Mouse (Mus musculus): Measurements from ENCODE around the gene Tsfm. TPM values are rescaled to one million over a fixed set of nuclear protein-coding genes. Genes with fewer than 3 reads are reported as not detected.

Tsfm gene
- total and polyA plus RNA-seq, 2 experiments from 2014 or later: 29.3 to 60.7 TPM

GRCm38 (mm10) chr10:126988513-126989165 is 42.0 kb downstream of the Tsfm start:
- H3K4me2 ChIP-seq (ENCODE audit: low read depth, low read length, poor library complexity, severe bottlenecking): no peak overlapping the region
- H3K9ac ChIP-seq (replicated peaks; ENCODE audit: low read length, poor library complexity, severe bottlenecking): no peak overlapping the region
- H3K27ac ChIP-seq (ENCODE audit: low read depth, low read length): no peak overlapping the region
- H3K4me1 ChIP-seq (ENCODE audit: insufficient read depth, low read length): peaks cover 16% of the 10 kb centered on the region
- no peaks in the 10 kb centered on the region for H3K27me3 ChIP-seq (ENCODE audit: insufficient read depth, low read length)
- no peak for ATAC-seq (ENCODE audit: low FRiP score)
- TF ChIP-seq CTCF (IDR thresholded peaks at IDR 0.05): no peak
- no peak overlapping the region for H3K4me3 ChIP-seq (ENCODE audit: low read depth, low read length)
- no peak for DNase-seq (ENCODE audit: low spot score)
- peaks cover 20% of the 10 kb centered on the region for H3K36me3 ChIP-seq (ENCODE audit: insufficient read depth, low read length)
- WGBS: 72% methylated on average over 5 of the region's 5 CpGs
- no peaks in the 10 kb centered on the region for H3K9me3 ChIP-seq (ENCODE audit: low read length)

DNA sequence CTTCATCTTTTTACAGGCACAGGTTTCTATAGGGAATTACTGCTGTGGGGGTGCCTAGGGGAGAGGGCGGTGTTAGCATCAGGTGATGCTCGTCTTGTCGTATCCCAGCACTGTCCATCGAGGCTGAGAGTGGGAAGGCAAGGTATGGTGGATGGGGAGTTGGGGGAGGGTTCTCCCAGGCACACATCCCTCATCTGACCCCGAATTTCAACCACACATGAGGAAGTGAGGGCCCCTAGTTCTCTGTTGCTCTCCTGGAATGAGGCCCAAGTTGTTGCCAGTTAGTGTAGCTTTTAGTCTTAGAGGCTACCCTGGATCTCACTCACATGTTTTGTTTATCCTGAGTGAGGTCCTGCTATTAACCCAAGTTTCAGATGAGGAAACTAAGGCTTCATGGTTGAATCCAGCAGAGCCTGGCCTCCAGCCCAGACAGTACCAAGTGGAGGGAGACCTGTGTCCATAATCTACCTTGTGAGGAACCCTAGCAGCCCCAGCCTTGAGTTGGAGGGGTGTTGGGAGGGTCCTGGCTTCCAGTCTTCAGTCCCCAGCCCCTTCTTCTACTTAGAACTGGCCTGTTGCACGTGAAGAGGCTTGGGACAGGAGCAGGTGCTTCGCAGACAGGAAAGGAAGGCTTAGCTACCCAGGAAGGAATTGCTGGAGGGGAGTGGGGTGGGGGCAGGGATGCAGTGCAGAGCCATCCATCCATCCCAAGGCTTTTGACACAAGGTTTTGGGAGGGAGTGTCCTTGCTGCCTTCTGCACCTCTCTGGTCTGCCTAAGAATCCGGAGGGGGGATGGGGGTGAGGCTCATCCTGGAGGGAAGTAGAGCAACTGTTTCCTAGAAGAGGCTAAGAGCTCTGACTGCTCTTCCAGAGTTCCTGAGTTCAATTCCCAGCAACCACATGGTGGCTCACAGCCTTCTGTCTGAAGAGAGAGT is 43.2 kb downstream of the Tsfm start:
- Histone ChIP-seq H3K27me3 (ENCODE audit: insufficient read depth, low read length) (no peaks in the 10 kb centered on the region), H3K9me3 (ENCODE audit: low read length) (no peaks in the 10 kb centered on the region), H3K9ac (replicated peaks; ENCODE audit: low read length, poor library complexity, severe bottlenecking) (no peak overlapping the region), H3K4me2 (ENCODE audit: low read depth, low read length, poor library complexity, severe bottlenecking) (no peak overlapping the region), H3K4me3 (ENCODE audit: low read depth, low read length) (no peak overlapping the region), H3K27ac (ENCODE audit: low read depth, low read length) (no peak overlapping the region), H3K4me1 (ENCODE audit: insufficient read depth, low read length) (peaks cover 22% of the 10 kb centered on the region), H3K36me3 (ENCODE audit: insufficient read depth, low read length) (peaks cover 9% of the 10 kb centered on the region)
- no peak for ATAC-seq (ENCODE audit: low FRiP score)
- no peak for TF ChIP-seq CTCF (IDR thresholded peaks at IDR 0.05)
- DNase-seq (ENCODE audit: low spot score): no peak
- WGBS: 67% methylated on average over 8 of the region's 8 CpGs

DNA sequence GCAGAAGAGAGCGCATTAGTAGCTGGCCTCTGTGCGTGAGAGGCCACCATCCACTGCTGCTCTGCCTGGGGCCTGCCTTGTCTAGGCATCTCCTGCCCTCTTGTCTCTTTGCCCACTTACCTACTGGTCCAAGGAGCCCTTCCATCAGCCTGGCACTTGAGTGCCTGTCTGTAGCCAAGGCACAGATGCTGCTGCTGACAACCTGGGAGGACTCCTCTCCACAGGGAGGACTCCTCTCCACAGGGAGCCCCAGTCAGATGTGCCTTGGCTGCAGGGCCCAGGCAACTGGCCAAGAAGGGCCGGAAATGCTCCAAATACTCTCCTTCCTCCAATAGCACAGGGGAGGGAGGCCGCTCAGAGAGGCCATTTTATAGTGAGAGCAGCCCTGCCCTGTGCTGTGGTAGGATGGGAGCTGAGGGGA is 44.1 kb downstream of the Tsfm start:
- no peak for TF ChIP-seq CTCF (IDR thresholded peaks at IDR 0.05)

GRCm38 (mm10) chr10:126985579-126985978 is 45.1 kb downstream of the Tsfm start:
- 94% methylated on average over 9 of the region's 9 CpGs for WGBS
- H3K4me3 ChIP-seq (ENCODE audit: low read depth, low read length): no peak overlapping the region
- no peak for DNase-seq (ENCODE audit: low spot score)

More for the DNA sequence above, 44.1 kb downstream of the Tsfm start:
- Histone ChIP-seq H3K36me3 (ENCODE audit: insufficient read depth, low read length) (0 out of 2 replicates have a peak, but pooled peaks cover 5% of the 10 kb centered on the region), H3K4me2 (ENCODE audit: low read depth, low read length, poor library complexity, severe bottlenecking) (no peak overlapping the region), H3K27ac (ENCODE audit: low read depth, low read length) (0 out of 2 replicates have a peak overlapping the region, but pooled peaks have one; percentile 27), H3K4me3 (ENCODE audit: low read depth, low read length) (no peak overlapping the region), H3K4me1 (ENCODE audit: insufficient read depth, low read length) (peaks cover 23% of the 10 kb centered on the region), H3K9me3 (ENCODE audit: low read length) (no peaks in the 10 kb centered on the region), H3K9ac (replicated peaks; ENCODE audit: low read length, poor library complexity, severe bottlenecking) (no peak overlapping the region; the same call in 1 of the 2 replicates), H3K27me3 (ENCODE audit: insufficient read depth, low read length) (no peaks in the 10 kb centered on the region)
- 44% methylated on average over 4 of the region's 4 CpGs for WGBS
- ATAC-seq (ENCODE audit: low FRiP score) (peak; percentile 48), DNase-seq (ENCODE audit: low spot score) (peak; percentile 91)

GRCm38 (mm10) chr10:126985127-126985526 is 45.5 kb downstream of the Tsfm start:
- H3K9ac ChIP-seq (replicated peaks; ENCODE audit: low read length, poor library complexity, severe bottlenecking): no peak overlapping the region
- no peaks in the 10 kb centered on the region for H3K27me3 ChIP-seq (ENCODE audit: insufficient read depth, low read length)
- H3K27ac ChIP-seq (ENCODE audit: low read depth, low read length): no peak overlapping the region
- no peaks in the 10 kb centered on the region for H3K36me3 ChIP-seq (ENCODE audit: insufficient read depth, low read length)
- H3K4me3 ChIP-seq (ENCODE audit: low read depth, low read length): no peak overlapping the region
- peaks cover 30% of the 10 kb centered on the region for H3K4me1 ChIP-seq (ENCODE audit: insufficient read depth, low read length)
- peak overlapping the region; percentile 12; the same call in 1 of the 2 replicates for H3K4me2 ChIP-seq (ENCODE audit: low read depth, low read length, poor library complexity, severe bottlenecking)
- ATAC-seq (ENCODE audit: low FRiP score): no peak
- no peaks in the 10 kb centered on the region for H3K9me3 ChIP-seq (ENCODE audit: low read length)
- WGBS: 80% methylated on average over 4 of the region's 4 CpGs
- no peak for TF ChIP-seq CTCF (IDR thresholded peaks at IDR 0.05)
- DNase-seq (ENCODE audit: low spot score): no peak

More at GRCm38 (mm10) chr10:126985579-126985978, 45.1 kb downstream of the Tsfm start:
- no peak for TF ChIP-seq CTCF (IDR thresholded peaks at IDR 0.05)
- Histone ChIP-seq H3K9ac (replicated peaks; ENCODE audit: low read length, poor library complexity, severe bottlenecking) (no peak overlapping the region), H3K9me3 (ENCODE audit: low read length) (no peaks in the 10 kb centered on the region), H3K4me1 (ENCODE audit: insufficient read depth, low read length) (peaks cover 30% of the 10 kb centered on the region), H3K27ac (ENCODE audit: low read depth, low read length) (no peak overlapping the region), H3K36me3 (ENCODE audit: insufficient read depth, low read length) (no peaks in the 10 kb centered on the region), H3K27me3 (ENCODE audit: insufficient read depth, low read length) (no peaks in the 10 kb centered on the region), H3K4me2 (ENCODE audit: low read depth, low read length, poor library complexity, severe bottlenecking) (no peak overlapping the region)
- ATAC-seq (ENCODE audit: low FRiP score): no peak
